Mouse (Mus musculus): ENCODE results near the gene Ehd2. TPM values are rescaled to one million over a fixed set of nuclear protein-coding genes. Genes with fewer than 3 reads are reported as not detected.

Gene Ehd2
- polyA plus RNA-seq, 1 experiment from 2014 or later, result 67.1 TPM

DNA sequence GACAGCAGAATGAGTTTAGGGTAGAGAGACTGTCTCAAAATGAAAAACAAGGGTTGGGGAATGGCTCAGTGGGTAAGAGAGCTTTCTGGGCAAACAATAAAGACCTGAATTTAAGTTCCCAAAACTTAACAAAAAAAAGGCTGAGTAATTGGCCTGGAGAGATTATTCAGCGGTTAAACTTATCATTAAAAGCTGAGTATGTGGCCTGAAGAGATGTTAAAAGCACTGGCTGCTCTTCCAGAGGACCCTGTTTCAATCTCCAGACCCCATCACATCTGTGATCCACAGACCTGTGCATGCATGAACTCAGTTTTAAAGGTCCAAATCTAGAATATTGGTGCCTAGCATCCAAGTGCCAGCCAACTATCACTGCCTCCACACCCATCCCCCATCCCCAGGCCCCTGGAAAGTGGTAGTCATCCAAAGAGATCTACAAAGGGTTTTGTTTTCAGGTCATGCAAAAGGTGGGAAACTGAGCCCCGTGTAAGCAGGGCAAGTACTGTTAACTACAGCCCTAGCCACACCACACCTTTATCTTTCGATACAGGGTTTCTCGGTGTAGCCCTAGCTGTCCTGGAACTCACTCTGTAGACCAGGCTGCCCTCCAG lies 19.6 kb downstream of the Ehd2 start:
- ATAC-seq (ENCODE audit: low read depth), result no peak
- Histone ChIP-seq H3K4me2 (ENCODE audit: low read depth, low read length) (peak overlapping the region; percentile 51; the same call in 1 of the 2 replicates), H3K4me3 (ENCODE audit: low read depth, low read length) (no peak overlapping the region), H3K4me1 (ENCODE audit: control insufficient read depth, insufficient read depth, low read length) (peaks cover 8% of the 10 kb centered on the region), H3K27ac (replicated peaks; ENCODE audit: low read depth, low read length) (no peak overlapping the region), H3K27me3 (replicated peaks; ENCODE audit: control insufficient read depth, insufficient read depth, low read length) (no peaks in the 10 kb centered on the region), H3K9ac (ENCODE audit: low read depth, low read length) (no peak overlapping the region), H3K36me3 (ENCODE audit: control insufficient read depth, insufficient read depth, low read length) (peaks cover 52% of the 10 kb centered on the region), H3K9me3 (ENCODE audit: control insufficient read depth, low read length) (no peaks in the 10 kb centered on the region)
- 49% methylated on average over 4 of the region's 4 CpGs for WGBS
- DNase-seq (ENCODE audit: low spot score), result no peak

DNA sequence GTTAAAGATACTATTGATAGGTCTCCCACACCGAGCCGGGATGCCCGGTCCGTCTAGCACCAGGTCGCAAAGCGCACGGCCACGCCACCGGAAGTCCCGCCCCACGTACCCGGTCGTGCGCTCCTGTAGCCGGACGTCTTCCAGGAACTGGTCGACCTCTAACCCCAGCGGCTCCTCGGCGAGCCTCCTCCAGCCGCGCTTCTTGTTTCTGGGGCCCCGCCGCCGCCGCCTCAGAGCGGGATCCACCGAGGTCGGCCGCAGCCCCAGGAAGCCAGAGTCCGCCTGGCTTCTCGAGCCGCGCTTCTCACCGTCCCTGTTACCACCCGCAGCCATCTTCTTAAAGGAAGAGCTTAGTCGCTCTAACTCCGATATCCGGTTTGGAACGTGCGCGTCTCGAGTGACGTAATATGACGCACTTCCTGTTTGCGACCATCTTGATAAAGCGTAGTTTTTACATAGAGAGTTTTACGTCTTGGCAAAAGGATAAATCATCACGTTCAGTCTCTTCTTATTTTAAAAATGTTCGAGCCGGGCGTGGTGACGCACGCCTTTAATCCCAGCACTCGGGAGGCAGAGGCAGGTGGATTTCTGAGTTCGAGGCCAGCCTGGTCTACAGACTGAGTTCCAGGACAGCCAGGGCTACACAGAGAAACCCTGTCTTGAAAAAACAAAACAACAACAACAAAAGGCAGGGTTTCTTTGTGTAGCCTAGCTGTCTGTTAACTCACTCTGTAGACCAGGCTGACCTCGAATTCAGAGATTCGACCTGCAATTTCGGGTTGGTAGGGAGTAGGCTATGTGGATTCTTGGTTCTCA lies 21.4 kb downstream of the Ehd2 start, which contains the start of gene Nop53:
Nop53 (minus strand) TSS at position 354 of the 816 bp plus-strand sequence.
- Histone ChIP-seq H3K4me2 (ENCODE audit: low read depth, low read length) (peak within 1 kb of the TSS; percentile 95), H3K36me3 (ENCODE audit: control insufficient read depth, insufficient read depth, low read length) (peaks cover 55% of the 10 kb centered on the region), H3K4me3 (ENCODE audit: low read depth, low read length) (peak within 1 kb of the TSS; percentile 72), H3K4me1 (ENCODE audit: control insufficient read depth, insufficient read depth, low read length) (peaks cover 8% of the 10 kb centered on the region), H3K9me3 (ENCODE audit: control insufficient read depth, low read length) (no peaks in the 10 kb centered on the region), H3K9ac (ENCODE audit: low read depth, low read length) (peak within 1 kb of the TSS; percentile 85), H3K27ac (replicated peaks; ENCODE audit: low read depth, low read length) (peak within 1 kb of the TSS; percentile 96), H3K27me3 (replicated peaks; ENCODE audit: control insufficient read depth, insufficient read depth, low read length) (no peaks in the 10 kb centered on the region)
- ATAC-seq (ENCODE audit: low read depth), result peak; percentile 91
- DNase-seq (ENCODE audit: low spot score), result peak; percentile 99
- WGBS, result 2% methylated on average over 51 of the region's 59 CpGs

DNA sequence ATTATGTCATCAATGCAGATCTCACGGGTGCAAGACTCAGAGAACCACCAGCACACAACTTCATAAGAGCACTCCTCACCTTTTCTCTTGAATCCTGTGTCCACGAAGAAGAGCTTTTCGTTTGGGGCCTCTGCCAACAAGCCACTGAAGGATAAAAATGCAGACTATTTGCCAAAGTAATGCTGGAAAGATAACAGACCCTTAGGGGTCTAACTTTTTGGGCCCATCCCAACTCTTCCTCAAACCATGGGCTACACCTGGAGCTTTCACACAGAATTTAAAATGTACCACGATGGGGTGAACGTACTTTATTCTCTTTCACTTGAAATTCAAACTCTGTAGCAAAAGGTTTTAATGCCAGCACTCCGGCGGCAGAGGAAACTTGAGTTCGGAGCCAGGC lies 22.2 kb downstream of the Ehd2 start:
- Histone ChIP-seq H3K4me1 (ENCODE audit: control insufficient read depth, insufficient read depth, low read length) (peaks cover 8% of the 10 kb centered on the region), H3K9ac (ENCODE audit: low read depth, low read length) (peak overlapping the region; percentile 85), H3K4me3 (ENCODE audit: low read depth, low read length) (peak overlapping the region; percentile 72), H3K27me3 (replicated peaks; ENCODE audit: control insufficient read depth, insufficient read depth, low read length) (no peaks in the 10 kb centered on the region), H3K9me3 (ENCODE audit: control insufficient read depth, low read length) (no peaks in the 10 kb centered on the region), H3K4me2 (ENCODE audit: low read depth, low read length) (peak overlapping the region; percentile 95), H3K27ac (replicated peaks; ENCODE audit: low read depth, low read length) (peak overlapping the region; percentile 96), H3K36me3 (ENCODE audit: control insufficient read depth, insufficient read depth, low read length) (peaks cover 56% of the 10 kb centered on the region)
- no peak for ATAC-seq (ENCODE audit: low read depth)
- 4% methylated on average over 8 of the region's 8 CpGs for WGBS
- DNase-seq (ENCODE audit: low spot score), result no peak

DNA sequence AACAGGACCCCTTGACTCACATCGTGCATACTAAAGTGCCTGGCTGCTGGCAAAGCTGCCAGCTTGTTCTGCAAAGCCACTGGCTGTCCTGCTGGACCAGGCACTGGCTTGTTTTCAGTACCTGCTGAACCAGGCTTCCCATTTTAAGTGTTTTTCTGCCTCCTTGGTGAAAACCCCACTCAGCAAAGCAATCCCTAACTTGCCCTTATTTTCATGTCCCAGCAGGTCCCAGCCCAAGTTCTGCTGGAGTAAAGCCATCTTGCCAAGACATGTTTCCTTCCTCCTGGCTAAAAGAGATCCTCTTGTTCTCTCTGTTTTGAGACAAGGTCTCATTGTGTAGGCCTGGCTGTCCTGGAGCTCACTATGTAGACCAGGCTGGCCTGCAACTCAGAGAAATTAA lies 23.1 kb downstream of the Ehd2 start:
- H3K9me3 ChIP-seq (ENCODE audit: control insufficient read depth, low read length), result no peaks in the 10 kb centered on the region
- H3K27ac ChIP-seq (replicated peaks; ENCODE audit: low read depth, low read length), result no peak overlapping the region
- peaks cover 56% of the 10 kb centered on the region for H3K36me3 ChIP-seq (ENCODE audit: control insufficient read depth, insufficient read depth, low read length)
- no peak overlapping the region for H3K9ac ChIP-seq (ENCODE audit: low read depth, low read length)
- H3K4me2 ChIP-seq (ENCODE audit: low read depth, low read length), result peak overlapping the region; percentile 95
- WGBS, result 85% methylated on average over 1 of the region's 1 CpGs
- H3K27me3 ChIP-seq (replicated peaks; ENCODE audit: control insufficient read depth, insufficient read depth, low read length), result no peaks in the 10 kb centered on the region
- peak overlapping the region; percentile 72; the same call in 1 of the 2 replicates for H3K4me3 ChIP-seq (ENCODE audit: low read depth, low read length)
- ATAC-seq (ENCODE audit: low read depth) (no peak), DNase-seq (ENCODE audit: low spot score) (peak; percentile 56)
- H3K4me1 ChIP-seq (ENCODE audit: control insufficient read depth, insufficient read depth, low read length), result peaks cover 8% of the 10 kb centered on the region

DNA sequence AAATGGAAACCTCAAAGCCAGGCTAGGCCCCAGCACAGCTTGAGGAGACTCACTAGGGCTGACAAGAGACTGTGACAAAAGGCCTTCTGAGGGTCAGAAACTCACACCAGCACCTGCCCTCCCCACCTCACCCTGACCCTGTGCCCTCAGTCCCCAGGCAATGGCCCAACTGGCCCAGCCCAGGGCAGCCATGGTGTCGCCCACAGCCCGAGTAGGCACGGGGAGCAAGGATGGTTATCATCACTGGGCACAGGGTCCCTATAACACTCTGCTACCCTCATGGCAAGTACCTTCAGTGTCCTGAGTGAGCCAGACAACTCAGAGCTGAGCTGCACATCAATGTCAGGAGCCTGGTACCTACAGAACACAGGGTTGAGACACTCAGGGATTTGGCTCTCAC lies 28.7 kb downstream of the Ehd2 start:
- Histone ChIP-seq H3K9me3 (ENCODE audit: control insufficient read depth, low read length) (no peaks in the 10 kb centered on the region), H3K4me3 (ENCODE audit: low read depth, low read length) (no peak overlapping the region), H3K27me3 (replicated peaks; ENCODE audit: control insufficient read depth, insufficient read depth, low read length) (no peaks in the 10 kb centered on the region), H3K4me2 (ENCODE audit: low read depth, low read length) (no peak overlapping the region), H3K9ac (ENCODE audit: low read depth, low read length) (no peak overlapping the region), H3K36me3 (ENCODE audit: control insufficient read depth, insufficient read depth, low read length) (peaks cover 80% of the 10 kb centered on the region), H3K4me1 (ENCODE audit: control insufficient read depth, insufficient read depth, low read length) (no peaks in the 10 kb centered on the region), H3K27ac (replicated peaks; ENCODE audit: low read depth, low read length) (no peak overlapping the region)
- ATAC-seq (ENCODE audit: low read depth) (no peak), DNase-seq (ENCODE audit: low spot score) (no peak)
- WGBS, result 97% methylated on average over 3 of the region's 3 CpGs

DNA sequence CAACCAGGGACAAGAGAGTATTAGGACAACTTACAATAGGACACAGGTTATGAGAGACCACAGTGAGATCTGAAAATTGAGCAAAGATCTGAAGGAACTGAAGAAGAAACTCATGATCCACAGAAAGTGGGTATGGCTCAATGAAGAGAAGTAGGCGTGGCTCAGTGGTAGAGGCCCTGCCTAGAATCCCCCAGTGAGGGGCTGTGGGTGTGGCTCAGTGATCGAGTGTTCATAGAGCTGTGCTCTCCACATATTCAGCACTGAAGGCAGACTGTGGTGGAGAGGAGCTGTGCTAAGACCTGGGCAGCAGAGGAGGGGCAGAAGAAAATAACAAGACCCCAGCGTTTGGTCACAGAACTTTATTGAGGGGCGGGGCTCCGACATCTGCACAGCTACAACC lies 29.9 kb downstream of the Ehd2 start:
- WGBS, result 94% methylated on average over 5 of the region's 5 CpGs

DNA sequence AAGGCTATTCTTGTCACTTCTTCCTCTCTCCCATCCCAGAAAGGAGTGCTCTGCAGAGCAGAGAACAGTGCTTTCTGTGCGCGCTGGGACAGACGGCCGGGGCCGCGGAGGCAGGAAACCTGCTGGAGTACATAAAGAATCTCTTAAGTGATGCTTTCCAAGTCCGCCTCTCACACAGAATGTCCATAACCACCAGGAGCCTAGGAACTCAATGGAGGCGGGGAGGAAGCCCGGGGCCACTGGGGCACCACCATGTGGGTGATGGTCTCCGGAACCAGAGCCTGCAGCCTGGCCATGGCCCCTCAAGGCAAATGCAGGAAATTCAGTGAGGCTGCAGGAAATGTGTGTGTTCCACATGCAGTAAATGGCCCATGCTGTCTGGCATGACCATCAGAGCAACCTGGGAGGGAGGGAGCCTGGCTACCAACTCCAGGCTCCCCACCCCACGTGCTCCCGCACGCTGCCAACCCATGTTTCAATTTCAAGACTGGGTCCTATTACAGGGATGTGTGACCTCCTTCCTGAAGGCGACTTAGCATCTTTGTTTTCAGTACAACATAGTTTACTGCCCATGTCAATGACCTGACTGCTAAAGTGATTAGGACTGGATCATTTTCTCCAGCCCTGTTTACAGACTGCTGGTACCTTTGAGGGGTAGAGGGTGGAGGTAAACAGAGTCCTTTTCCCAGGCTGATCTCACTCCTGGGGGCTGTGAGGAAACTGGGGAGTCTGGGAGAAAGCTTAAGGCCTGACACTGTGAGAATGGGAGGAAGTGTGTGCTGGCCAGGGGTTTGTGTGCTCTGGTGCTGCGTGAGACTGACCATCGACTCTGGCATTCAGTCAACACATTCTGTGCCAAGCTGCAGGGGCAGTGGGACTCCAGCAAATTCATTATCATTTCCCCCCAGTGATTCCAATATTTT lies 33.7 kb downstream of the Ehd2 start:
- H3K9ac ChIP-seq (ENCODE audit: low read depth, low read length), result no peak overlapping the region; the same call in 1 of the 2 replicates
- peaks cover 31% of the 10 kb centered on the region for H3K36me3 ChIP-seq (ENCODE audit: control insufficient read depth, insufficient read depth, low read length)
- no peaks in the 10 kb centered on the region for H3K4me1 ChIP-seq (ENCODE audit: control insufficient read depth, insufficient read depth, low read length)
- H3K9me3 ChIP-seq (ENCODE audit: control insufficient read depth, low read length), result no peaks in the 10 kb centered on the region
- no peak for ATAC-seq (ENCODE audit: low read depth)
- no peak overlapping the region for H3K4me2 ChIP-seq (ENCODE audit: low read depth, low read length)
- H3K27me3 ChIP-seq (replicated peaks; ENCODE audit: control insufficient read depth, insufficient read depth, low read length), result no peaks in the 10 kb centered on the region
- no peak for DNase-seq (ENCODE audit: low spot score)
- peak overlapping the region; percentile 11; the same call in 1 of the 2 replicates for H3K27ac ChIP-seq (replicated peaks; ENCODE audit: low read depth, low read length)
- H3K4me3 ChIP-seq (ENCODE audit: low read depth, low read length), result no peak overlapping the region
- WGBS, result 52% methylated on average over 16 of the region's 16 CpGs

More for the DNA sequence above, 29.9 kb downstream of the Ehd2 start:
- no peaks in the 10 kb centered on the region for H3K27me3 ChIP-seq (replicated peaks; ENCODE audit: control insufficient read depth, insufficient read depth, low read length)
- no peak overlapping the region for H3K4me2 ChIP-seq (ENCODE audit: low read depth, low read length)
- DNase-seq (ENCODE audit: low spot score), result no peak
- no peak for ATAC-seq (ENCODE audit: low read depth)
- no peak overlapping the region for H3K4me3 ChIP-seq (ENCODE audit: low read depth, low read length)
- H3K4me1 ChIP-seq (ENCODE audit: control insufficient read depth, insufficient read depth, low read length), result no peaks in the 10 kb centered on the region
- no peaks in the 10 kb centered on the region for H3K9me3 ChIP-seq (ENCODE audit: control insufficient read depth, low read length)
- H3K9ac ChIP-seq (ENCODE audit: low read depth, low read length), result no peak overlapping the region
- H3K27ac ChIP-seq (replicated peaks; ENCODE audit: low read depth, low read length), result no peak overlapping the region
- H3K36me3 ChIP-seq (ENCODE audit: control insufficient read depth, insufficient read depth, low read length), result peaks cover 69% of the 10 kb centered on the region

DNA sequence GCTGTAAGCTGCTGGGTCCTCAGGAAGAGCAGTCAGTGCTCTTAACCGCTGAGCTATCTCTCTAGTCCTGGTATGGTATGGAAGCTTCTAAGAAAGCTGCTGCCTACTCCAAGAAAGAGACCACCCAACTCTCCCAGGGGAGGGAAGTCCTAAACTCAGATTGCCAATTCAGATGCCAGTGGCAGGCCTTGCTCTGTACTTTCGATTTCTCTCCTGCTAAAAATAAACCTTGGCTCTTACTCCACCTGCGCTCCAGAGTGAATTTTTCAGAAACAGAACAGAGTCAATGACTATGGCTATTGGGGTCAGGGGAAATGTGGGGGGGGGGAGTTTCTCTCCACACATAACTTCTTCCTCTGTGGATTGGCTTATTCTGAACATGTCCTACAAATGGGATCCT lies 35.7 kb downstream of the Ehd2 start:
- Histone ChIP-seq H3K9ac (ENCODE audit: low read depth, low read length) (no peak overlapping the region), H3K27ac (replicated peaks; ENCODE audit: low read depth, low read length) (no peak overlapping the region), H3K9me3 (ENCODE audit: control insufficient read depth, low read length) (no peaks in the 10 kb centered on the region), H3K36me3 (ENCODE audit: control insufficient read depth, insufficient read depth, low read length) (peaks cover 10% of the 10 kb centered on the region), H3K4me3 (ENCODE audit: low read depth, low read length) (no peak overlapping the region), H3K27me3 (replicated peaks; ENCODE audit: control insufficient read depth, insufficient read depth, low read length) (no peaks in the 10 kb centered on the region), H3K4me1 (ENCODE audit: control insufficient read depth, insufficient read depth, low read length) (no peaks in the 10 kb centered on the region), H3K4me2 (ENCODE audit: low read depth, low read length) (no peak overlapping the region)
- no peak for DNase-seq (ENCODE audit: low spot score)
- WGBS, result 80% methylated on average over 3 of the region's 3 CpGs
- ATAC-seq (ENCODE audit: low read depth), result no peak
